Mouse (Mus musculus) neural tube, embryonic 11.5 days (tissue): Measurements from ENCODE around the gene Csrp3. TPM values are rescaled to one million over a fixed set of nuclear protein-coding genes. Genes with fewer than 3 reads are reported as not detected.

Source experiments
- polyA plus RNA-seq: library from polyadenylated mRNA; unstranded; fragments of >200 nt; fragmentation: Nextera tagmentation; extraction: Ambion mirVana; gene quantifications from 2 replicates; pipeline ENCODE4 v1.2.1, GENCODE M21; 2014

The Csrp3 gene
- polyA plus RNA-seq, 1 experiment from 2014 or later: 2.4 TPM

Other genes starting within 250 kb of the Csrp3 start
- not detected in 2 replicates for gene Mrgprb3, start 204.2 kb downstream of the Csrp3 start, polyA plus RNA-seq
- 39.0 and 41.2 TPM in 2 replicates for gene Zdhhc13, start 59.0 kb downstream of the Csrp3 start, polyA plus RNA-seq
- 16.2 and 16.5 TPM in 2 replicates for gene E2f8, start 33.6 kb upstream of the Csrp3 start, polyA plus RNA-seq
- 15.9 and 19.2 TPM in 2 replicates for gene Nav2, start 60.7 kb upstream of the Csrp3 start, polyA plus RNA-seq